Mouse (Mus musculus) thymus, adult 2 months (tissue): ENCODE measurements around the gene Mib2.

Experiments used
- CTCF ChIP-seq: fragments of 200-500 bp; IDR thresholded peaks from 2 replicates; pipeline ENCODE4 v1.5.1; 2012; ENCODE audit warnings: mild to moderate bottlenecking, control low read depth, low read length, moderate library complexity, borderline replicate concordance; ENCODE audit not compliant: control insufficient read depth, poor library complexity, insufficient read depth; ENCODE audit errors: extremely low read depth
- POLR2A ChIP-seq: fragments of 200-500 bp; IDR thresholded peaks from 2 replicates; pipeline ENCODE4 v1.6.1; 2012; ENCODE audit warnings: mild to moderate bottlenecking, low read length, control low read depth, moderate library complexity; ENCODE audit not compliant: control insufficient read depth, poor library complexity, insufficient read depth; ENCODE audit errors: extremely low read depth

- TF ChIP-seq POLR2A (peak; percentile 72), CTCF (peak; percentile 27; the same call in 1 of the 2 replicates)
These were observed 44.4 kb downstream of the Mib2 start, which contains the start of gene Cdk11b for GRCm38 (mm10) chr4:155624338-155625291.
